Mouse (Mus musculus) testis, adult 2 months (tissue): ENCODE results near the gene Dapk1.

Source experiments
- CTCF ChIP-seq: fragments of 200-500 bp; IDR thresholded peaks from 2 replicates; pipeline ENCODE4 v1.5.1; 2012; ENCODE audit warnings: low read depth, mild to moderate bottlenecking, inconsistent platforms, low read length, moderate library complexity; ENCODE audit not compliant: control insufficient read depth, insufficient read depth, insufficient replicate concordance
- POLR2A ChIP-seq: fragments of 200-500 bp; IDR thresholded peaks from 2 replicates; pipeline ENCODE4 v1.6.1; 2012; ENCODE audit warnings: low read depth, mild to moderate bottlenecking, inconsistent platforms, low read length, moderate library complexity; ENCODE audit not compliant: control insufficient read depth

GRCm38 (mm10) chr13:60730587-60730986 lies 128.8 kb downstream of the Dapk1 start:
- TF ChIP-seq POLR2A: no peak
- TF ChIP-seq CTCF: no peak
